Mouse (Mus musculus) liver, embryonic 14 days (tissue): ENCODE measurements around the gene Nelfe. TPM values are rescaled to one million over a fixed set of nuclear protein-coding genes. Genes with fewer than 3 reads are reported as not detected.

Experiments used
- polyA plus RNA-seq: library from polyadenylated mRNA; depleted of rRNA; stranded (reverse); fragments of >200 nt; gene quantifications from 2 replicates; pipeline ENCODE4 v1.2.3, GENCODE M21; 2012; rRNA removed

Nelfe gene
- polyA plus RNA-seq = 43.8 and 44.0 TPM in 2 replicates

GRCm38 (mm10) chr17:34849722-34850516, at the start of gene Nelfe, which contains the start of gene Skiv2l:
TSS of gene Nelfe (plus strand) at chr17:34850391.
TSS of gene Skiv2l (minus strand) at chr17:34850210.

GRCm38 (mm10) chr17:34804301-34804700, 45.9 kb upstream of the Nelfe start, which contains the start of gene Cyp21a1:
TSS of gene Cyp21a1 (minus strand) at chr17:34804561.

GRCm38 (mm10) chr17:34836856-34837221, 13.4 kb upstream of the Nelfe start, which contains the start of the genes Stk19 and Dxo:
TSS of gene Stk19 (minus strand) at chr17:34836945.
TSS of gene Dxo (plus strand) at chr17:34837019.

GRCm38 (mm10) chr17:34862416-34863081, 12.4 kb downstream of the Nelfe start, which contains the start of gene Cfb:
TSS of gene Cfb (minus strand) at chr17:34862518.

GRCm38 (mm10) chr17:34879336-34879879, 29.2 kb downstream of the Nelfe start, which contains the start of gene Zbtb12:
TSS of gene Zbtb12 (plus strand) at chr17:34879483.

GRCm38 (mm10) chr17:34881683-34882310, 31.6 kb downstream of the Nelfe start, which contains the start of gene Gm20547:
TSS of gene Gm20547 (minus strand) at chr17:34882042.

GRCm38 (mm10) chr17:34898160-34898586, 48.0 kb downstream of the Nelfe start, which contains the start of the genes C2 and Ehmt2:
TSS of gene C2 (minus strand) at chr17:34898265.
TSS of gene Ehmt2 (plus strand) at chr17:34898469.

Other genes with a start within 250 kb of the Nelfe start
- gene Rnf5, start 246.7 kb upstream of the Nelfe start, polyA plus RNA-seq = 49.5 and 53.6 TPM in 2 replicates
- 29.1 and 33.0 TPM in 2 replicates for gene Agpat1, start 246.1 kb upstream of the Nelfe start, polyA plus RNA-seq
- gene Egfl8, start 234.4 kb upstream of the Nelfe start, polyA plus RNA-seq = 0.37 and 0.54 TPM in 2 replicates
- 8.7 and 11.0 TPM in 2 replicates for gene Ppt2, start 221.9 kb upstream of the Nelfe start, polyA plus RNA-seq
- gene Prrt1, start 220.9 kb upstream of the Nelfe start, polyA plus RNA-seq = 0.02 and 0.03 TPM in 2 replicates
- 1.6 and 1.7 TPM in 2 replicates for gene Fkbpl, start 205.6 kb upstream of the Nelfe start, polyA plus RNA-seq
- gene Atf6b, start 203.2 kb upstream of the Nelfe start, polyA plus RNA-seq = 13.3 and 14.6 TPM in 2 replicates
- 0.14 and 0.15 TPM in 2 replicates for gene Tnxb, start 179.9 kb upstream of the Nelfe start, polyA plus RNA-seq
- gene C4b, start 106.5 kb upstream of the Nelfe start, polyA plus RNA-seq = 2.5 and 3.3 TPM in 2 replicates
- 0.03 TPM in 1 of 2 replicates, not detected in the other for gene Cyp21a1, start 45.8 kb upstream of the Nelfe start, polyA plus RNA-seq
- 15.6 and 17.8 TPM in 2 replicates for gene Stk19, start 13.4 kb upstream of the Nelfe start, polyA plus RNA-seq
- gene Dxo, start 13.4 kb upstream of the Nelfe start, polyA plus RNA-seq = 22.0 and 28.0 TPM in 2 replicates
- 19.0 and 22.2 TPM in 2 replicates for gene Skiv2l, start 181 bp upstream of the Nelfe start, polyA plus RNA-seq
- gene Cfb, start 12.1 kb downstream of the Nelfe start, polyA plus RNA-seq = 157 and 169 TPM in 2 replicates
- gene Zbtb12, start 29.1 kb downstream of the Nelfe start, polyA plus RNA-seq = 5.7 and 6.1 TPM in 2 replicates
- not detected in 2 replicates for gene Gm20547, start 31.7 kb downstream of the Nelfe start, polyA plus RNA-seq
- 14.2 and 18.4 TPM in 2 replicates for gene C2, start 47.9 kb downstream of the Nelfe start, polyA plus RNA-seq
- gene Ehmt2, start 48.1 kb downstream of the Nelfe start, polyA plus RNA-seq = 27.3 and 28.0 TPM in 2 replicates
- 1.1 and 1.3 TPM in 2 replicates for gene Slc44a4, start 64.1 kb downstream of the Nelfe start, polyA plus RNA-seq
- gene Neu1, start 80.9 kb downstream of the Nelfe start, polyA plus RNA-seq = 8.4 and 10.5 TPM in 2 replicates
- gene Hspa1b, start 108.8 kb downstream of the Nelfe start, polyA plus RNA-seq = 1.1 and 1.3 TPM in 2 replicates
- gene Gm20481, start 119.5 kb downstream of the Nelfe start, polyA plus RNA-seq = not detected in 2 replicates
- gene Hspa1a, start 121.8 kb downstream of the Nelfe start, polyA plus RNA-seq = 0.58 and 0.67 TPM in 2 replicates
- 0.02 TPM in 2 replicates for gene Hspa1l, start 122.3 kb downstream of the Nelfe start, polyA plus RNA-seq
- 106 and 129 TPM in 2 replicates for gene Lsm2, start 131.5 kb downstream of the Nelfe start, polyA plus RNA-seq
- 58.0 and 65.7 TPM in 2 replicates for gene Vars, start 150.6 kb downstream of the Nelfe start, polyA plus RNA-seq
- gene Vwa7, start 166.2 kb downstream of the Nelfe start, polyA plus RNA-seq = 0.12 and 0.20 TPM in 2 replicates
- gene Sapcd1, start 177.6 kb downstream of the Nelfe start, polyA plus RNA-seq = 2.0 TPM in 2 replicates
- gene Msh5, start 196.4 kb downstream of the Nelfe start, polyA plus RNA-seq = 3.3 and 4.1 TPM in 2 replicates
- gene Clic1, start 199.6 kb downstream of the Nelfe start, polyA plus RNA-seq = 70.1 and 85.9 TPM in 2 replicates
- 11.1 and 13.5 TPM in 2 replicates for gene Ddah2, start 208.6 kb downstream of the Nelfe start, polyA plus RNA-seq
- 0.21 and 0.24 TPM in 2 replicates for gene Ly6g6c, start 215.0 kb downstream of the Nelfe start, polyA plus RNA-seq
- 1.8 and 2.7 TPM in 2 replicates for gene Mpig6b, start 215.8 kb downstream of the Nelfe start, polyA plus RNA-seq
- 0.03 and 0.15 TPM in 2 replicates for gene Ly6g6e, start 226.5 kb downstream of the Nelfe start, polyA plus RNA-seq
- 0.66 and 0.76 TPM in 2 replicates for gene Ly6g6d, start 227.7 kb downstream of the Nelfe start, polyA plus RNA-seq
- 4.6 TPM in 2 replicates for gene Ly6g6f, start 235.2 kb downstream of the Nelfe start, polyA plus RNA-seq
- gene Abhd16a, start 238.9 kb downstream of the Nelfe start, polyA plus RNA-seq = 25.1 and 29.0 TPM in 2 replicates